Mouse (Mus musculus) E14TG2a.4 (cell line): Measurements from ENCODE around the gene Defb36.

Experiments used
- CTCF ChIP-seq: conservative IDR thresholded peaks from 2 replicates; pipeline ENCODE4 v1.5.1; 2014; ENCODE audit warnings: low read length
- NANOG ChIP-seq: IDR thresholded peaks from 2 replicates; pipeline ENCODE4 v1.6.1; 2014; ENCODE audit warnings: borderline replicate concordance, low read length, mixed read lengths
- POU5F1 ChIP-seq: IDR thresholded peaks from 2 replicates; pipeline ENCODE4 v1.6.1; 2014; ENCODE audit warnings: low read length, borderline replicate concordance

DNA sequence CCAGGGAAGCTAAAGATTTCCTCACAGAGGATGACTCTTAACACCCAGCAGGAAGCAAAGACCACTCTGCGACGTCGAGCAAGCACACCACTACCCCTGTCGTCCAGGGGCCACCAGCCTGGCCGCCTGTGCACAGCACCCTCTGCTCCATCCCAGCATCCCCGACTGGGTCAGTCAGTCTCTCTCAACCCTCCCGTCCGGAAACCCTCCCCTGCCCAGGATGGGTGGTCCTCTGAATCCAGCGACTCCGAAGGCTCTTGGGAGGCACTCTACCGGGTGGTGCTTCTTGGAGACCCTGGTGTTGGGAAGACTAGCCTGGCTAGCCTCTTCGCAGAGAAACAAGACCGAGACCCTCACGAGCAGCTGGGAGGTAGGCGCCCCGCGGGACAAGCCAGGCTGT lies 23.9 kb downstream of the Defb36 start:
- TF ChIP-seq CTCF: no peak
- TF ChIP-seq POU5F1: no peak
- no peak for TF ChIP-seq NANOG
